Mouse (Mus musculus) thymus, postnatal 14 days (tissue): Measurements from ENCODE around the gene Tssc4.

Experiments used
- DNase-seq: peaks from one replicate; pipeline ENCODE4 v3.0.0; 2021

Tssc4 gene

DNA sequence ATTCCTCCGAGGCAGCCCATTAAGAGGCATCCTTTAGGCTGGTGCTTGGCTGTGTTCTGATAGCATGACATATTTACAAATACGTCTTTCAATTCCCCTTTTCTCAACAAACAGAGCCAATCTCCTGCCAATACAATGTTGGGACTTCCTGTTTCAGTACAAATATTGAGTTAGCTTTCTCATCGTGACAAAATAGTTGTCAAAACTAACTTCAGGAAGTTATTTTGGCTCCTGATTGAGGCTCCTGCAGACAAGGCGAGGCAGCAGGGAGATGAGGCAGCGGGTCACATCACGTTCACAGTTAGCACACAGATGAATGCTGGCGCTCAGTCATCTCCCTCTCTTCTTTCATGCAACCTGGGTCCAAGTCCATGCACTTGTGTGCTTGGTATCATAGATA is 22.7 kb upstream of the Tssc4 start:
- no peak for DNase-seq

DNA sequence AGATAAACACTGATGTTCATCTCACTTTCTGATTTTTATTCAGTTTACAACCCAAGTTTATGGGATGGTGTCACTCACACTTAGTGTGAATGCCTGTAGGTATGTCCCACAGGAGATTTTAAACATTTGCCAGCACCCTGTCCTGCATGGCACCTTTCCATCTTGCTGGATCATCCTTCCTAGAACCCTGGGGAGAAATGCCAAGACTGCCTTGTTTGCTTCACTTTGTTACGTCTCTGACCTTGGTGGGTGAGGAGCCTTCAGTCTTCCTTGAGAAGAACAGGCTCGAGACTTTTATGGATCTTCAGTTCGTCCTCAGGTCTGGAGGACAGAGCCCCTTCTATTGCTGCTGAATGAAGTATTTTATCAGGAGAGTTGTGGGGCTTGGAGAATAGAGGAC is 19.7 kb upstream of the Tssc4 start:
- no peak for DNase-seq

DNA sequence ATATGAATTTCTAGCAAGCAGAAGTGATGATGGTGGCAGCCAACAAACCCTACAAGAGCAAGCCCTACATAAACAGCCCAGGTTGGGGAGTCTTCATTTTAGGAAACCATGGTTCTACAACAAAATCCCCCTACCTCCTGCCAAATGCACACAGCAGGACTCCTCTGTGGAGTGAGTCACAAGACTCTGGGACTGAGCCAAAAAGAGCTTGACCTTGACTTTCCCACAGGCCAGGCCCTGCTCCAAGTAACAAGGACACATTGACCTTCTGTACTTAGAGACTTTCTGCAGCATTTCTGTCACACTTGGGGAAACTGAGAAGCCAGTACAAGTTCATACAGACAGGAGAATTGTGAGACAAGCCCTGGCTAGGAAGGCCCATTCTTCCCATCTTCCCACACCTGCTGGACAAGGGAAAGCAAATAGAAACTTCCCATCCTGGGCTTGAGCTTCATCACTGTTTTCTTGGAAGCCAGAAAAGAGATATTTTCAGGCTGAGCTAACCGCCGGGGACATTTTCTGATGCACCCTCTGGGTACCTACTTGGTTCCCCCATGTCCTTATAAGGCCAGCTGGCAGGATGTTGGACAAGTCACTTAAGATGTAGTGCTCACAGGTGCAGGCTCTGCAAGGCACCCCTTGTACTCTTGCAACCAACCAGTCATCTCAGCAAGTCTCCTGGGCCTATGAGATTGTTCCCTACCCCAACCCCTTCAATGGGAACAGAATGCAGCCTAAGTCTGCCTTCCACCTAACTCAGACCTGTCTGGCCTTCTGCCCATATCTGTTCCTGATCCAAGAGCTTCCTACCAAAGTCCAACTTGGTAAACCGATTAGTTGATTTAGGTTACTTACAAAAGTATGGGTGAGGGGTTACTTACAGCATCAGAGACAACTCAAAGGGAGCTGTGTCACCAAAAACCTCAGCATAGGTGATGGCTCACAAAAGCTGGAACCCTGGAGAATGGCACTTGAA is 18.9 kb upstream of the Tssc4 start:
- DNase-seq = no peak

DNA sequence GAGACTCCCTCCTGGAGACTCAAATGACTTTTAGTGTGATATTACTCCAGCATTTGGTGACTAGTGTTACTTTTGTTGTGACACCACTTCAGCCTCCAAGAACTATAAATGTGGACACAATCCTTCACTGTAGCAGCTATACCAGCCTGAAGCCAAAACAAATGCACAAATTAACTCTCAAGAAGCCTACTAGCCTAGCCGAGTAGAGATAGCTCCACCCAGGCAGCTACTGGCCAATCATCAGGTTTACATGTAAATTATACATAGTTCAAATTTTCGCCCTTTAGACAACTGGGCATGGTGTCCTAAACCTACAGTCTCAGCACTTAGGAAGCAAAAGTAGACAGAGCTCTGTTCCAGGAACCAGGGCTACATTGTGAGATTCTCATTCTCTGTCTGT is 17.7 kb upstream of the Tssc4 start:
- DNase-seq = no peak

DNA sequence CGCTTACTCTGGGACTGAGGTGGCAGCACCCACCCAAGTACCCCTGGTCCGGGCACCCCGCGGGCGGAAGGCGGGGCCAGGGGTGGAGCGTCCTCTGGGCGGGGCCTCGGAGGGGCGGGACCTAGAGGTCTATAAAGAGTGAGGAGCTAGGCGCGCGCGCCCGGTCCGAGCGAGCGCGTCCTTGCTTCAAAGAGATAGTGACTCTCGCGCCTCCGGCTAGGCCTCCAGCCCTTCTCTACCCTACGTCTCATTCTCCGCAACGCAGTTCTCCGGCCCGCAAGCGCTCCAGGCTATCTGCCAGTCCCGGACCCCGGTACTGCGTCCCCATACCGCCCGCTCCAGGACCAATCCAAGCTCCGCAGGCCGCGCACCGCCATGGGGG is 16.4 kb upstream of the Tssc4 start, which contains the start of gene Cd81:
Gene Cd81, plus strand, starts transcription at position 114 of the 382 bp plus-strand sequence.
- peak; percentile 97 for DNase-seq

DNA sequence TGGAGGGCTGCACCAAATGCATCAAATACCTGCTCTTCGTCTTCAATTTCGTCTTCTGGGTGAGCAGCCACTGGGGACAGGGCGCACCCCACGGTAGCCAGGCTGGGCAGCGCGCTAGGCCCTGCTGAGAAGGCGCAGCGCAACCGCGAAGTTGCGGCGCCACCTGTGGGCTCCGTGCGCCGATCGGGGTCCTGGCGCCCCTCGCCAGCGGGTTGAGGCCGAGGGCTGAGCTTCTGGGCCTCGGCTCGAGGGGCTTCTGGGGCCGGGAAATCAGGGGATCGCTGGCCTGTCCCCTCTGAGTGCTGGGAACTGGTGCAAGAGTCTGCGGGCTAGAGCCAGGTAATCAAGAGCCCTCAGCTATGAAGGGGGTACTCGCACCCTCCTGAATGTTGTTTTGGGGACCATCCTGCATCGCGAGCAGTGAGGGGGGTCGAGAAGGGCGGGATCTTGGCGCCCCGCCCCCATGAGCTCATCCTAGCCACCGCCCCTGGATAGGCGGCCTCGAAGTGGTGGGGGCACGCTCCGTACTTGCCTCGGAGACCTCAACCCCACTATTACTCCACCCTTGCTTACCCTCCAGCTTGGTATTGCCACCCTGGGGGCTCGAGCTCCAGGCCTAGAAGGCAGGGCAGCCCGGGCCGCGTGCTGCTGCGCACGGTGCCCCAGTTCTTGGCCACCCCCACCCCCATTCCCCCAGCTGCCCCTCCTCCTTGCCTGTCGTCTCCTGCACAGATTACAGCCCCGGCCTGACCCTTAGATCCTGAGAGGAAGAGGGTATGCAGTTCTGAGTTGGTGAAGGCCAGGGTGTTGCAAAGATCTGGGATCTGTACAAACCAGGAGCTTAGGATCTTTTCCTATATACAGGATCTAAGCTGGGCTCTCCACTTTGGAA is 15.8 kb upstream of the Tssc4 start:
- peak; percentile 88 for DNase-seq

DNA sequence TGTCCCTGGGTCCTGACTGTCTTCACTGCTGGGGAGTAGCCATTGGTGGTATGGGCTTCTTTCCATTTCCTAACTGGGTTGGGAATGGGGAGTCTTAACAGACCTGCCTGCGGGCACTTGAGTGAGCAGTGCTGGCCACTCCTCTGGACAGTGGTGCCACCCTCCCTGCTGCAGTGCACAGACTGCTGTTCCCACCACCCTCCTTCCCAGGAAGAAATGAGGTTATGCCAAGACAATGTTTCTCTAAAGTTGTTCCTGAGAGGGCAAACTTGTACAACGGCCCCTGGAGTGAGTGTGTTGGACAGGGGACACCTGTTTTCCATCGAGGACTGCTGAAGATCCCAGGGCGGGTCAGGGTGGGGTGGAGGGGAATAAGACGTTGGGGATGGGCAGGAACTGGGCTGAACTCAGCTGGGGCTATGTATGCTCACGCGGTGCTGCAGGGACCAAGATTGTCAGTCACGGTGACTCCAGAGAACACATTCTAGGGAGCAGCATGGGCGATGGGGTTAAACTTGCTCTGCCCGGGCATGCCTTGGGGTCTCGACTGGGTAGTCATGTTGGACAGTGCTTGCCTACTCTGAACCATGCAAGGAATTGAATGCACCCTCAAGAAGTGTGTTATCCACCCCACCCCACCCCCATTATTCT is 15.0 kb upstream of the Tssc4 start:
- no peak for DNase-seq

DNA sequence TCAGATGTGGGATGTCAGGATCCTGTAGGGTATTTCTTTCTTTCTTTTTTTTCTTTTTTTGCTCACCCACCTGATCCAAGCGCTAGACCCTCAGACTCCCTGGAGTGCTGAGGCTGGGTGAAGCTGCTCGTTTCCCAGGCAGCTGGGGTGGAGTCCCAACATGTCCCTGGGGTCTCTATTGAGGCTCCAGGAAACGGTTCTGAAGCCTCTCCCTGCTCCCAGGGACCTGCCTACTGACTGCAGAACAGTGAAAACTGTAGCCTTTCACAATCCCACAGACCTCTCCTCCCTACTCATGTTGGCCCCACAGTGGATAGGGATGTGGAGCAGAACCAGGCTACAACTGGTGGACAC is 14.5 kb upstream of the Tssc4 start:
- DNase-seq = no peak

DNA sequence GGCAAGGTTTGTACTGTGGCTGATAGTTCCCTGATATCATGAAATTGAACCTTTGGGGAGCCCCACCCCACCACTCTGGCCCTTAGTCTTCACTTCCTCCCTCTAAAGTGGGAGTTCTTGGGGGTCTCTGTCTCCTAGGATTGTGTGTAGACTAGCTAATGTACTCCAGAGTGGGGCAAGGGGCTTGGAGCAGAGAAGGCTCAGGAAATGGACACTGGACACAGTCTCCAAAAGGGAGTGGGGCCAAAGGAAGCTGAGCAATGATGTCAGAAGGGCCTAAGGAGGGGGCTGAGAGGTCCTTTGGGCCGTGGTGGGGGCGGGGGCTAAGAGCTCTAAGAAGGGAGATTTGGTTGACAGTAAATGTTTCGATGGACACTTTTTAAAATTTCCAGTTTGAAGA is 14.0 kb upstream of the Tssc4 start:
- DNase-seq = no peak

DNA sequence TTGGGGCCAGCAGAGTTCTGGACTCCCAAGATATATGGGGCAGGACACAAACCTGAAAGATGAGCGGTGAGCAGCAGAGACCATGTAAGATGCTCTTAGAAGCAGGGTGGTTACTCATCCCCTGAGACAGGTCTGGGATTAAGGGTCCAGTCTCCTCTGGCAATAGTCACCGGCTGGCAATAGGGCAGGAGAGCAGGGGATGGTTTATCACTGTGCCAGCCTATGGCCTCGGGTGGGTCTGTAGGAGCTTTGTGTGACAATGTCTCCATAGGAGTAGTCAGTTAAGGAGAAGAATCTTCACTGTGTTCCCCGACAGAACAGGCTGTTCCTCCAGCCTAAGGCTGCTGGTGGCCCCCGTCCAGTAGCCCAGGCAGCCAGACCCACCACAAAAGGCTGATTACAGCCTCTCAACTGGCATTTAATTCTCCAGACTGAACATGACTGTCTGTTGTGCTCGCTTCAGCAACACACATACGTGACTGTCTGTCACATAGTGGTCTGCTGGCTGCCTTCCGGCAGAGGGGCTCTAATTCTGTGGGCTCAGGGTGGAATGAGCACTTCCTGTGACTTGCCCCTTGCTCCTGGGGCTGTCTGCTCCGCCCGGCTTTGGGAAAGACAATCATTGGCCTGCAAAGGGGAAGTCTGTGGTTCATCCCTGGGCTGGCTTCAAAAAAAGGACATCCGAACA is 13.4 kb upstream of the Tssc4 start:
- no peak for DNase-seq

DNA sequence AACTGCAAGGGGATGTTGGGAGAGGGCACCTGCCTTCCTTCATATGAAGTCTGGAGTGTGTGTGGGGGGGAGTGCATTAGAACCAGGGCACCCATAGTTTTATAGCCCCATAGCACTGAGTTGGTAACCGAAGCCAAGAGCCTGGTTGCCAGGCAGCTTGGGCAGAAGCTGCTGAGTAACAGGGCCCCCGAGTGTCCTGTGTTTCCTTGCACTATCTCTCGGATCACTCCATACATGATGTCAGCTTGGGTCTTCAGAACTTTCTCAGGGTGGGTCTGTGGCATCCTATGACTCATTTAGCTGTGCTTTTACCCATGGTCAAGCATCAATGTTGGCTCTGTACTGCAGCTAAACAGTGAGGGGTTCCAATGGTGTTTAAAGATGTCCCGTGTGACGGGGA is 12.0 kb upstream of the Tssc4 start:
- DNase-seq = no peak

DNA sequence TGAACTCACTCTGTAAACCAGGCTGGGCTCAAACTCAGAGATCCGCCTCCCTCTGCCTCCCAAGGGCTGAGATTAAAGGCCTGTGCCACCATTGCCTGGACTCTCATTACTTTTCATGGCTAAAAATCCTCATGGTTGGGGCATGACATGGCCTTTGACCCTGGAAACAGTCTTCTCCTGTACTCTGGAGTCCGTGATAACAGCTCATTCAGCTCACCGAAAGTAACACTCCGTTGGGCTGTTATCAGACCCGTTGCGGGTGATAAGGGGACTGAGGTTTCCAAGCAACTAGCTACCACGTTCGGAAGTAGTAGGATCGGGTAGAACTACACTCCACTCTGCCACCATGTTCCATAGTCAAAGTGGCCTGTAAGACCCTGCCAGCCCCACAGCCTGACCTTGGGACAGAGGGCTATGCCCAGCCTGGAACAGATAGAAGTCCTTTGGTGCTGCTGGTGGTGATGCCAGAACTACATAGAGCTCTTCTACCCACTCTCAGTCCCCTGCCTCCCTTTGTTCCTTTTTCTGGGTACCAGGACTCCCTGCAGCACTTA is 11.3 kb upstream of the Tssc4 start:
- DNase-seq = no peak

DNA sequence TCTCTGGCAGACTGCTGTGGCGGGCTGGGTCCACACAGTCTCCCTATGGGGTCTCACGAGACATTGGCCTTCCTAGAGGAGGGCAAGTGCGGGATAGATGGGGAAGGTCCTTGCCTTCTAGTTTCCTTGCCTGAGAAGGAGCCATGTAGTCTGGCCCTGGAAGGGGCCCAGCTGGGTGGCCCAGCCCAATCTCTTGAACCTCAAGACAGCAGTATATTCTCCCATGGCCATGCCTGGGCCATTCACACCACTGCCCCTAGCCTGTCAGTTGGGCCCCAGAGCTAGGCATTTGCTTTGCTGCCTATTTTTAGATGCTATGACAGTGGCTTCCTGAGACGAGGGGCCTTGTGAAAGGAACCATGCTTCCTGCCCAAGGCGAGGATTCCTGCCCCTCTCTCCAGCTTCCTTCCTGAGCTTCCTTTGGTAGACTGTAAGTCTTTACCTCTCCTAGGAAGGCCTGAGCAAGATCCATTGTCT is 10.8 kb upstream of the Tssc4 start:
- no peak for DNase-seq

DNA sequence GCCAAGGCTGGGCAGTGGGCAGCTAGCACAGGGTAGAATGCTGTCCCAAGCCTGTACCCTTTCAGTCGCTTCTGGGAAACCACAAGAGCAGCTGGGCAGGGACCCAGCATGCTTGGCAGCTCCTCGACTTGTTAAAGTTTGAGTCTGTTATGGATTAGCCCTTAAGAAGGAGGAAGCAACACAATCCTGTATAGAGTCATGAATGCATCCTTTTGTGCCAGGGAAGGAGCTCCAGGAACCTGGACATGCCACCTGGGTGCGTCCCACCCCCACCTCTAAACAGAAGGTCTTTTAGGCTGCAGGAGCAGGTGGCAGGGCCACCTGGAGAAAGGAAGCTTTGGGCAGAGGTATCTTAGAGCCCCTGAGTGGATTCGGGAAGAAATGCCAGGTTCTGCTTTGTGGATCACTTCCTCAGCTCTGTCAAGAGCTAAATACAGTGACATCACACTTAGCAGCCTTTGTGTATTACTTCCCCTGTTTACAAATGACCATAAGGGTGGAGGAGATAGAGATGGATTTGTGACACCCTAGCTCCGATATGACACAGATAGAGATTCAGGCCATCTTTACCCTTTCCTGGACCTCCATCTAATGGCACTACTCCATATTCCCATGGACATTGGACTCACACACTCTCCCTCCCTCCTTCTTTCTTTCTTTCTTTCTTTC is 9.7 kb upstream of the Tssc4 start:
- no peak for DNase-seq

DNA sequence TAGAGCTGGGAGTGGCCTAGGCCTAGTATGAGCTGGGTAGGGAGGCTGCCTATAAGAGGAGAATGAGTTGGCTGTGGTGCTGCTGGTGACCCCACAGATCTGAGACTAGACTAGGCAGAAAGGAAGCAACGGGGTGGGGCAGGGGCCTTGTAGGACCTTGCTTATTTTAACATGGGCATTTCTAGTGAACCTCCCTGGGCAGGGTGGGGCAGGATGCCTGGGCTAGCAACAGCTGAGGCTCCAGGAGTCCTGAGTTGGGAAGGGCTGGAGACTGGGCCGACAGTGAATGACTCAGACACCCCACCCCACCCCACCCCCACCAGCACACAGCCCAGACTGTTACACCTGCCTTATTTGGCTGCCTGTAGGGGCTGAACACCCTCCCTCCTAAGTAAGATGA is 6.3 kb upstream of the Tssc4 start:
- DNase-seq = no peak

DNA sequence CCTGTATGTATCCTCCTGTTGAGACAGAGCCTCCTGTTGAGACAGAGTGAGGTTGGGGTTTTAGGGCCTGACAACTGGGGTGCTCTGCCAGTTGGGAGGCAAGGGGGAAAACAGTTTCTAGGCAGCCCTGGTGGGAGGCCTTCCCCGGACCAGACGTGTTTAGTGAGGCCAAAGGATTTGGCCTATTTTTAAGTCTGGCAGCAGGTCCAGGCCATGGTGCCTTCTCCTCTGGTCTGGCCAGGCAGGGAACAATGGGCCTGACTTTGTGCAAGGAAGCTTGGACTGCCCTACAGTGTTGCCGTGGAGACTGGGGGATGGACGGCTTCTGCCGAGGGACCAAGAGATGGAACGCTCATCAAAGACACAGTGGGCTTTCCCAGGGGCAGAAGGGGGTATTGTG is 4.8 kb upstream of the Tssc4 start:
- DNase-seq = no peak

DNA sequence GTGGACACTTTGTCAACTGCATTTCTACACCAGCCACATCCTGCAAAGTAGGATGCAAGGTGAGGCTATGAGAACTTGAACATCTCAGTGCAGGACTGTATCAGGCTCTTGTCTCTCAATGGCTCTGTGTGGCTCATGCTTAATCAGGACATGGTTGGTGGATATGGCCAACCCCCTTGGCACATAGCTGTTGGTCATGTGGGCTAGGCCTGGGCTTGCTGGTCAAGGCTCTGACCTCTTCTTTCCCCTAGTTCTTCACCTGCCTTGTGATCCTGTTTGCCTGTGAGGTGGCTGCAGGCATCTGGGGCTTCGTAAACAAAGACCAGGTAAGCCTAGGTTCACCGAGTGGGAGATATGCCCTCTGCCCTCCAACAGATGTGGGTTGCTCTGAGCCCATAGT is 3.4 kb upstream of the Tssc4 start:
- DNase-seq = no peak

DNA sequence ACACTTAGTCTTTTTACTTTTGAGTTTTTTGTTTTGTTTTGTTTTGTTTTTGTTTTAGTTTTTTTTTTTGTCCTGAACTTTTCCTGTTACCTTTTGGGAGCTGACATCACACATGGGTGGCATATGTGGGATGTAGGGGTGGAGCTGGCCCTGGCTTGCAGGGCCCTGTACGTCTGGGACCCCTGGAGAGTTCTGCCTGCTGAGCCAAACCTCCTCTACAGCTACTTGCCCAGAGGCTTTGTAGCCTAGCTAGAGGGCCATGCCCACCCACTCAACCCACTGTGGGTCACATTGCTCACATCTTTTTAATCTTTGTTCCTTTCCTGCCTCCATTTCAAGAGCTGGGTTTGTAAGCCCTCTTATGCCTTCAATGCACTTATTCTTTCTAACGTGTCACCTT is 1.6 kb upstream of the Tssc4 start:
- no peak for DNase-seq

DNA sequence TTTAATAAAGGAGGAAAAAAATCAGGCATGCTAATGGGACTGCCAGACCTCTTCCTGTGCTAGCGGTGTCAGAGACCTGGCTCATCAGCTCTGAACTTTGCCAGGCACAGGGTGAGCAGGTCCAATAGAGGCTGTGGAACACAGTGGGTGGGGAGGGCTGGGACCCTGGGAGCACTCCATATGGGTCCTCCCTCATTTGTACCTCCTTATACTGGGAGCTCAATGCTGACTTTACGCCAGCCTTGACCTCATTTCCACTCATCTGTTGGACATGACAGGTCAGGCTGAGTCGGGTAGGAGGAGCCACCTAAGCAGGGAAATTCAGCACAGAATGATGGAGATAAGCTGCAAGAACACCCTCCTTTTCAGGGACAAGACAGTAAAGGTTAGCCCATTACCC is 1.2 kb upstream of the Tssc4 start:
- no peak for DNase-seq

DNA sequence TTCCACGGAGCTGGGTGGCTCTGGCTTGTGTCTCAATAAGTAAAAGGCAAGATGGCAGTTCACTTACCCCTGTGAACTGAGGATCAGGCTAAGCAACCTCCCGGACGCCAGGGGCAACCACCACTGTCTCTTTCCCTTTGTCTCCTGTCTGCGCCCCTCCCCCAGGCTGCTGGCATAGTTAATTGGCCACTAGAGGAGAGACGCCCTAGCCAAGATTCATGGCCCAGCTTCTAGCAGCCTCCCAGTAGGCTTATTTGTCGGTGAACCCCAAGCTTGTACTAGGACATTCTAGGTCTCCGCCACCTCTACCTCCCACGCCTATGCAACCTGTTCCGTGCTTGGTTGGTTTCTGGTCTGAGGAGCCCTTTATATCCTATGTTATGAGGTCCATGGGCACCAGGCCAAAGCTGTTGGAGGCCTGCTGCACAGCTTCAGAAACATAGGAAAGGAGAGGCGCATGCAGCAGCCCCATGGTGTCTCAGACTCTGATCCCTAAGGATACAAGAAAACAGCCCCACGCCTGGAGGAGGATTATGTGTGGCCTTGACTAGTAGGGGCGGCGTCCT is 650 bp upstream of the Tssc4 start:
- DNase-seq = peak; percentile 53

DNA sequence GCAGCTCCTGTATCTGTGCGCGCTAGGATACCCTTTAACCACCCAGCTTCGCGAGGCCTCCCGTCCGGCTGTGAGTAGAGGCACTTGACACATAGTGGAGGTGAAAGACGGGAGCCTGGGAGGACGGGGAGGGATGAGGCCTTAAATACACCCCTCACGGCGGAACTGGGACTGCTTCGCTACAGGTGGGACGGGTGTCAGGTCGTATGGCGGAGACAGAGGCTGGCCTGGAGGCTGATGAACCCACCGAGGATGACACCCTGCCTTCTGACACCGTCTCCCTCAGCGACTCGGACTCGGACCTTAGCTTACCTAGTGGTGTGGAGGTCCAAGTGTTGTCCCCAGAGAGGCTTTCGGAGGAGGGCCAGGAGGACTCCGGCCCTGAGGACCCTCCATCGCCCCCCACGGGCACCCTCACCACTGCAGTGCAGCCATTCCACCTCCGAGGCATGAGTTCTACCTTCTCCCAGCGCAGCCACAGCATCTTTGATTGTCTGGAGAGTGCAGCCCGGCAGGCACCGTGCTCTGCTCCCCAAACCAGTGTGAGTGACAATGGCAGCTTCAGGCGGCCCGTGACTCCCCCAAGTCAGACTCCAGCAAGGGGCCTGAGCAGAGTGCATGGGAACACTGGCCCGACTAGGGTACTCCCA is 827 bp downstream of the Tssc4 start:
- peak; percentile 54 for DNase-seq
